20 mouse cellular contexts compared by ENCODE assay signal in genomic region chr4:48683126-48683525, GRCm38 (mm10). TPM values are rescaled to one million over a fixed set of nuclear protein-coding genes. Genes with fewer than 3 reads are reported as not detected.
DNase-seq lines count a peak whose midpoint lies in the region; ATAC-seq and TF ChIP-seq lines count a peak whose summit lies in the region.
"Had no signal": no experiment of that assay in that cellular context is flagged by ENCODE, and none has a peak within 500 bp of the region (broad histone marks: within the 10 kb centered on the region; RNA-seq: fewer than 3 reads in every experiment).

No protein-coding gene starts in this region.

- no peak overlapping the region for H3K27ac ChIP-seq in cerebellum, adult 2 months (ENCODE audit: insufficient read depth, low read length)
- H3K27ac ChIP-seq in layer of hippocampus, adult 2 months = peak overlapping the region; percentile 87
- no peak overlapping the region for H3K27ac ChIP-seq in midbrain, embryonic 11.5 days (ENCODE audit: low read depth, low read length)
- H3K27ac ChIP-seq in midbrain, postnatal 0 days (ENCODE audit: low read depth, low read length) = no peak overlapping the region
- no peak overlapping the region for H3K27ac ChIP-seq in small intestine, adult 2 months (ENCODE audit: insufficient read depth, low read depth, low read length)
- H3K27ac ChIP-seq: embryonic facial prominence, embryonic 10.5 days; forebrain, embryonic 13.5 days; heart, embryonic 13.5 days; hindbrain, embryonic 15.5 days had no signal

- H3K4me1 ChIP-seq in cerebellum, adult 2 months (ENCODE audit: control insufficient read depth, insufficient read depth, low read length) = no peaks in the 10 kb centered on the region
- H3K4me1 ChIP-seq in midbrain, embryonic 11.5 days (ENCODE audit: control insufficient read depth, insufficient read depth, low read length) = no peaks in the 10 kb centered on the region
- no peaks in the 10 kb centered on the region for H3K4me1 ChIP-seq in midbrain, postnatal 0 days (ENCODE audit: insufficient read depth, low read length)
- no peaks in the 10 kb centered on the region; the same call in 1 of the 2 replicates for H3K4me1 ChIP-seq in small intestine, adult 2 months (ENCODE audit: control insufficient read depth, insufficient read depth, insufficient read length, low read length)

- H3K4me2 ChIP-seq in midbrain, embryonic 11.5 days = no peak overlapping the region
- no peak overlapping the region for H3K4me2 ChIP-seq in midbrain, postnatal 0 days (ENCODE audit: low read depth, low read length, poor library complexity, severe bottlenecking)
- H3K4me2 ChIP-seq: forebrain, embryonic 13.5 days; heart, embryonic 13.5 days; hindbrain, embryonic 15.5 days had no signal

- no peak for ATAC-seq in midbrain, embryonic 11.5 days (ENCODE audit: low FRiP score)
- ATAC-seq in midbrain, postnatal 0 days (ENCODE audit: low FRiP score) = no peak
- ATAC-seq: CD4-positive, CD25-positive, alpha-beta regulatory T cell, adult 4 months; forebrain, embryonic 13.5 days had no signal

- WGBS in cerebellum, adult 2 months = 73% methylated on average over 8 of the region's 8 CpGs
- WGBS in midbrain, embryonic 11.5 days = 87% methylated on average over 8 of the region's 8 CpGs
- 86% methylated on average over 8 of the region's 8 CpGs for WGBS in midbrain, postnatal 0 days
- 95% methylated on average over 8 of the region's 8 CpGs for WGBS in small intestine, adult 2 months

- H3K4me3 ChIP-seq in cerebellum, adult 2 months (replicated peaks; ENCODE audit: insufficient read depth, low read depth, low read length) = peak overlapping the region; percentile 50
- peak overlapping the region; percentile 52 for H3K4me3 ChIP-seq in layer of hippocampus, adult 2 months
- no peak overlapping the region for H3K4me3 ChIP-seq in midbrain, embryonic 11.5 days (ENCODE audit: low read depth, low read length)
- H3K4me3 ChIP-seq in midbrain, postnatal 0 days (ENCODE audit: low read depth, low read length) = no peak overlapping the region
- H3K4me3 ChIP-seq in small intestine, adult 2 months (ENCODE audit: low read depth, low read length) = peak overlapping the region; percentile 13; the same call in 1 of the 2 replicates
- H3K4me3 ChIP-seq: embryonic facial prominence, embryonic 10.5 days; forebrain, embryonic 13.5 days; heart, embryonic 13.5 days; hindbrain, embryonic 15.5 days had no signal

- TF ChIP-seq CTCF in cerebellum, adult 2 months (IDR thresholded peaks at IDR 0.05; ENCODE audit: borderline replicate concordance, insufficient read depth, low read depth, low read length) = no peak
- TF ChIP-seq CTCF in layer of hippocampus, adult 2 months (conservative IDR thresholded peaks at IDR 0.05) = no peak
- no peak for TF ChIP-seq CTCF in midbrain, postnatal 0 days (IDR thresholded peaks at IDR 0.05)
- no peak for TF ChIP-seq CTCF in small intestine, adult 2 months (IDR thresholded peaks at IDR 0.05; ENCODE audit: extremely low read depth, insufficient read length, insufficient replicate concordance, low read depth, low read length)

- no peaks in the 10 kb centered on the region for H3K9me3 ChIP-seq in midbrain, embryonic 11.5 days (ENCODE audit: control insufficient read depth, low read length)
- H3K9me3 ChIP-seq in midbrain, postnatal 0 days (ENCODE audit: low read length) = no peaks in the 10 kb centered on the region
- H3K9me3 ChIP-seq: embryonic facial prominence, embryonic 10.5 days; forebrain, embryonic 13.5 days; heart, embryonic 13.5 days; hindbrain, embryonic 15.5 days had no signal

- TF ChIP-seq POLR2A in cerebellum, adult 2 months (IDR thresholded peaks at IDR 0.05; ENCODE audit: borderline replicate concordance, insufficient read depth, low read length) = no peak
- no peak for TF ChIP-seq POLR2A in small intestine, adult 2 months (IDR thresholded peaks at IDR 0.05; ENCODE audit: low read depth, low read length)

- H3K27me3 ChIP-seq in cerebellum, adult 2 months (ENCODE audit: control insufficient read depth, insufficient read depth, low read length) = no peaks in the 10 kb centered on the region
- H3K27me3 ChIP-seq in midbrain, embryonic 11.5 days (ENCODE audit: control insufficient read depth, insufficient read depth, low read length) = no peaks in the 10 kb centered on the region
- H3K27me3 ChIP-seq in midbrain, postnatal 0 days (ENCODE audit: insufficient read depth, low read length) = no peaks in the 10 kb centered on the region
- H3K27me3 ChIP-seq in small intestine, adult 2 months (ENCODE audit: control insufficient read depth, insufficient read depth, low read length) = no peaks in the 10 kb centered on the region; the same call in 1 of the 2 replicates
- H3K27me3 ChIP-seq: forebrain, embryonic 13.5 days; heart, embryonic 13.5 days; hindbrain, embryonic 15.5 days had no signal

- H3K36me3 ChIP-seq in midbrain, embryonic 11.5 days (ENCODE audit: control insufficient read depth, insufficient read depth, low read length) = no peaks in the 10 kb centered on the region
- H3K36me3 ChIP-seq in midbrain, postnatal 0 days (ENCODE audit: insufficient read depth, low read length) = no peaks in the 10 kb centered on the region
- no peaks in the 10 kb centered on the region for H3K36me3 ChIP-seq in small intestine, adult 2 months (ENCODE audit: control insufficient read depth, insufficient read depth, low read length)
- H3K36me3 ChIP-seq: heart, embryonic 13.5 days; hindbrain, embryonic 15.5 days had no signal

- H3K9ac ChIP-seq in midbrain, embryonic 11.5 days (ENCODE audit: low read length) = no peak overlapping the region
- H3K9ac ChIP-seq in midbrain, postnatal 0 days (replicated peaks; ENCODE audit: low read length, poor library complexity, severe bottlenecking) = no peak overlapping the region
- H3K9ac ChIP-seq: forebrain, embryonic 13.5 days; forebrain, postnatal 0 days; heart, embryonic 13.5 days; hindbrain, embryonic 15.5 days had no signal

- no peak for DNase-seq in cerebellum, adult 2 months
- DNase-seq in cerebellum, adult 11-12 months = no peak
- no peak for DNase-seq in layer of hippocampus, adult 2 months (ENCODE audit: low spot score in 2 of 2)
- no peak for DNase-seq in layer of hippocampus, postnatal 25 days (ENCODE audit: extremely low spot score in 1 of 2, low spot score in 1 of 2)
- DNase-seq in midbrain, embryonic 11.5 days (ENCODE audit: low spot score, missing footprints) = peak; percentile 57
- no peak for DNase-seq in midbrain, postnatal 0 days (ENCODE audit: low spot score)
- no peak for DNase-seq in kidney, adult 11 months
- DNase-seq: adrenal gland, adult 8-10 months; B cell, adult 2 months; cerebellum, adult 11 months; cerebellum, postnatal 36 days; gastrocnemius, postnatal 10 days; heart, postnatal 36 days had no signal

RNA-seq across cellular contexts. Expression of gene Cavin4, which starts 19.8 kb away (rescaled TPM):
- polyA plus RNA-seq in cerebellum, adult 2 months (2012; rRNA removed) = 0.52 and 0.65 TPM in 2 replicates
- total RNA-seq in layer of hippocampus, adult 2 months (2021) = 1 to 10 TPM; 2.1 TPM
- total RNA-seq in layer of hippocampus, postnatal 25 days (2021) = 1 to 10 TPM; 1.7 to 2.7 TPM
- polyA plus RNA-seq in midbrain, embryonic 11.5 days (2014; fragmentation: Nextera tagmentation; extraction: Ambion mirVana) = 1.6 and 2.1 TPM in 2 replicates
- total RNA-seq in midbrain, postnatal 0 days (2014; rRNA removed) = 0.76 and 1.4 TPM in 2 replicates
- polyA plus RNA-seq in midbrain, postnatal 0 days (2015; fragmentation: Nextera tagmentation; extraction: Ambion mirVana) = 0.79 and 1.0 TPM in 2 replicates
- polyA plus RNA-seq in small intestine, adult 2 months (2012; rRNA removed) = not detected in 2 replicates
- polyA plus RNA-seq: CD4-positive, CD25-positive, alpha-beta regulatory T cell, adult 4 months had no signal

Comparison
In these comparisons a context has a peak if more than half of its experiments do, and no peak if none do; other contexts are left out.
1. H3K4me3 ChIP-seq: peak in cerebellum, adult 2 months (single experiment), layer of hippocampus, adult 2 months (single experiment) and small intestine, adult 2 months (single experiment); none in midbrain, embryonic 11.5 days (single experiment) and midbrain, postnatal 0 days (single experiment).